Mouse (Mus musculus) embryonic facial prominence, embryonic 15.5 days (tissue): ENCODE measurements around the gene Grid1. TPM values are rescaled to one million over a fixed set of nuclear protein-coding genes. Genes with fewer than 3 reads are reported as not detected.

Experiments
- ATAC-seq: fragments of 200-750 bp; cut with Nextera tagmentation; 2 replicates; pipeline ENCODE4 v1.8.0; 2017; ENCODE audit warnings: low read depth, moderate TSS enrichment; ENCODE audit not compliant: insufficient number of reproducible peaks, low FRiP score, low TSS enrichment
- H3K27ac ChIP-seq: fragments of 300-500 bp; sonication (generic); replicated peaks from 2 replicates; pipeline ENCODE4 v1.5.1; 2015; ENCODE audit warnings: mild to moderate bottlenecking, inconsistent platforms
- H3K27me3 ChIP-seq: fragments of 300-500 bp; sonication (generic); 2 replicates; pipeline ENCODE4 v1.6.1; 2015; ENCODE audit warnings: inconsistent platforms
- H3K36me3 ChIP-seq: fragments of 300-500 bp; sonication (generic); 2 replicates; pipeline ENCODE4 v1.6.1; 2015; ENCODE audit warnings: mild to moderate bottlenecking, inconsistent platforms
- H3K4me1 ChIP-seq: fragments of 300-500 bp; sonication (generic); 2 replicates; pipeline ENCODE4 v1.6.1; 2015; ENCODE audit warnings: inconsistent platforms
- H3K4me2 ChIP-seq: fragments of 300-500 bp; sonication (generic); replicated peaks from 2 replicates; pipeline ENCODE4 v1.6.1; 2015; ENCODE audit warnings: mild to moderate bottlenecking, inconsistent platforms
- H3K4me3 ChIP-seq: fragments of 300-500 bp; sonication (generic); replicated peaks from 2 replicates; pipeline ENCODE4 v1.5.1; 2015; ENCODE audit warnings: mild to moderate bottlenecking, inconsistent platforms
- H3K9ac ChIP-seq: fragments of 300-500 bp; sonication (generic); 2 replicates; pipeline ENCODE4 v1.6.1; 2015; ENCODE audit warnings: inconsistent platforms
- H3K9me3 ChIP-seq: fragments of 300-500 bp; sonication (generic); replicated peaks from 2 replicates; pipeline ENCODE4 v1.6.1; 2016; ENCODE audit warnings: inconsistent platforms
- WGBS: fragments of 180-500 bp; shearing (Covaris S2); methylation state at CpG from one replicate; pipeline ENCODE4 v1.1.7; 2015; 5-methylcytosine and 5-hydroxymethylcytosine counted together
- polyA plus RNA-seq: library from polyadenylated mRNA; unstranded; fragments of >200 nt; fragmentation: Nextera tagmentation; extraction: Ambion mirVana; gene quantifications from 2 replicates; pipeline ENCODE4 v1.2.1, GENCODE M21; 2015

Grid1 gene
- polyA plus RNA-seq, 1 experiment from 2014 or later = 1.4 TPM

GRCm38 (mm10) chr14:35093561-35094186 lies 273.8 kb downstream of the Grid1 start:
- Histone ChIP-seq H3K4me3 (no peak overlapping the region), H3K4me1 (no peaks in the 10 kb centered on the region), H3K4me2 (no peak overlapping the region), H3K9me3 (no peaks in the 10 kb centered on the region), H3K36me3 (no peaks in the 10 kb centered on the region), H3K27ac (0 out of 2 replicates have a peak overlapping the region, but pooled peaks have one; percentile 17), H3K27me3 (no peaks in the 10 kb centered on the region), H3K9ac (no peak overlapping the region)
- WGBS = 61% methylated on average over 6 of the region's 6 CpGs
- ATAC-seq = no peak

- no peaks in the 10 kb centered on the region for H3K9me3 ChIP-seq
- no peak overlapping the region for H3K4me3 ChIP-seq
- H3K27ac ChIP-seq = no peak overlapping the region
- no peak overlapping the region for H3K9ac ChIP-seq
- H3K4me2 ChIP-seq = no peak overlapping the region
- H3K36me3 ChIP-seq = no peaks in the 10 kb centered on the region
- ATAC-seq = no peak
- H3K27me3 ChIP-seq = no peaks in the 10 kb centered on the region
- no peaks in the 10 kb centered on the region for H3K4me1 ChIP-seq
- WGBS = 60% methylated on average over 9 of the region's 9 CpGs
These were observed 275.7 kb downstream of the Grid1 start for GRCm38 (mm10) chr14:35095506-35096059.

GRCm38 (mm10) chr14:35096085-35096484 lies 276.2 kb downstream of the Grid1 start:
- ATAC-seq = no peak
- WGBS = 36% methylated on average over 4 of the region's 4 CpGs

GRCm38 (mm10) chr14:35097166-35097565 lies 277.3 kb downstream of the Grid1 start:
- no peaks in the 10 kb centered on the region for H3K27me3 ChIP-seq
- no peak overlapping the region for H3K4me3 ChIP-seq
- H3K9me3 ChIP-seq = no peaks in the 10 kb centered on the region
- ATAC-seq = no peak
- no peak overlapping the region for H3K4me2 ChIP-seq
- WGBS = 76% methylated on average over 5 of the region's 5 CpGs
- H3K9ac ChIP-seq = no peak overlapping the region
- H3K27ac ChIP-seq = no peak overlapping the region
- no peaks in the 10 kb centered on the region for H3K36me3 ChIP-seq
- H3K4me1 ChIP-seq = no peaks in the 10 kb centered on the region

More at GRCm38 (mm10) chr14:35096085-35096484, 276.2 kb downstream of the Grid1 start:
- no peaks in the 10 kb centered on the region for H3K9me3 ChIP-seq
- H3K4me1 ChIP-seq = no peaks in the 10 kb centered on the region
- no peaks in the 10 kb centered on the region for H3K27me3 ChIP-seq
- no peak overlapping the region for H3K4me2 ChIP-seq
- H3K27ac ChIP-seq = no peak overlapping the region
- H3K9ac ChIP-seq = no peak overlapping the region
- no peak overlapping the region for H3K4me3 ChIP-seq
- H3K36me3 ChIP-seq = no peaks in the 10 kb centered on the region

- H3K4me3 ChIP-seq = no peak overlapping the region
- no peak overlapping the region for H3K4me2 ChIP-seq
- H3K36me3 ChIP-seq = no peaks in the 10 kb centered on the region
- 85% methylated on average over 5 of the region's 5 CpGs for WGBS
- no peak for ATAC-seq
- no peak overlapping the region for H3K27ac ChIP-seq
- H3K4me1 ChIP-seq = no peaks in the 10 kb centered on the region
- H3K9me3 ChIP-seq = no peaks in the 10 kb centered on the region
- no peaks in the 10 kb centered on the region for H3K27me3 ChIP-seq
- no peak overlapping the region for H3K9ac ChIP-seq
These were observed 283.8 kb downstream of the Grid1 start for GRCm38 (mm10) chr14:35103639-35104210.

- no peak overlapping the region for H3K9ac ChIP-seq
- WGBS = 68% methylated on average over 3 of the region's 3 CpGs
- H3K4me2 ChIP-seq = no peak overlapping the region
- ATAC-seq = no peak
- H3K36me3 ChIP-seq = no peaks in the 10 kb centered on the region
- no peak overlapping the region for H3K4me3 ChIP-seq
- no peaks in the 10 kb centered on the region for H3K9me3 ChIP-seq
- H3K27ac ChIP-seq = no peak overlapping the region
- no peaks in the 10 kb centered on the region for H3K4me1 ChIP-seq
- no peaks in the 10 kb centered on the region for H3K27me3 ChIP-seq
These were observed 287.7 kb downstream of the Grid1 start for GRCm38 (mm10) chr14:35107596-35107995.

- Histone ChIP-seq H3K27me3 (no peaks in the 10 kb centered on the region), H3K9me3 (no peaks in the 10 kb centered on the region), H3K27ac (no peak overlapping the region), H3K4me3 (no peak overlapping the region), H3K36me3 (no peaks in the 10 kb centered on the region), H3K4me1 (no peaks in the 10 kb centered on the region), H3K4me2 (no peak overlapping the region), H3K9ac (no peak overlapping the region)
- 57% methylated on average over 1 of the region's 1 CpGs for WGBS
- no peak for ATAC-seq
These were observed 291.0 kb downstream of the Grid1 start for GRCm38 (mm10) chr14:35110928-35111327.

GRCm38 (mm10) chr14:35112327-35113275 lies 292.7 kb downstream of the Grid1 start:
- Histone ChIP-seq H3K27ac (no peak overlapping the region), H3K4me1 (no peaks in the 10 kb centered on the region), H3K9ac (no peak overlapping the region), H3K36me3 (no peaks in the 10 kb centered on the region), H3K27me3 (no peaks in the 10 kb centered on the region), H3K9me3 (no peaks in the 10 kb centered on the region), H3K4me2 (no peak overlapping the region), H3K4me3 (no peak overlapping the region)
- ATAC-seq = no peak
- 46% methylated on average over 11 of the region's 11 CpGs for WGBS

- Histone ChIP-seq H3K27me3 (no peaks in the 10 kb centered on the region), H3K4me3 (no peak overlapping the region), H3K4me2 (no peak overlapping the region), H3K9me3 (no peaks in the 10 kb centered on the region), H3K9ac (no peak overlapping the region), H3K4me1 (no peaks in the 10 kb centered on the region), H3K36me3 (no peaks in the 10 kb centered on the region), H3K27ac (no peak overlapping the region)
- WGBS = 71% methylated on average over 2 of the region's 2 CpGs
- ATAC-seq = no peak
These were observed 293.4 kb downstream of the Grid1 start for GRCm38 (mm10) chr14:35113276-35113645.

- H3K4me1 ChIP-seq = 0 out of 2 replicates have a peak, but pooled peaks cover 4% of the 10 kb centered on the region
- H3K9ac ChIP-seq = no peak overlapping the region
- H3K4me2 ChIP-seq = no peak overlapping the region
- H3K4me3 ChIP-seq = no peak overlapping the region
- H3K36me3 ChIP-seq = no peaks in the 10 kb centered on the region
- H3K27ac ChIP-seq = no peak overlapping the region
- H3K9me3 ChIP-seq = no peaks in the 10 kb centered on the region
- H3K27me3 ChIP-seq = no peaks in the 10 kb centered on the region
- 43% methylated on average over 3 of the region's 3 CpGs for WGBS
- ATAC-seq = no peak
These were observed 296.0 kb downstream of the Grid1 start for GRCm38 (mm10) chr14:35115913-35116312.

- WGBS = 77% methylated on average over 2 of the region's 2 CpGs
- no peak overlapping the region for H3K27ac ChIP-seq
- H3K9ac ChIP-seq = no peak overlapping the region
- H3K4me1 ChIP-seq = 0 out of 2 replicates have a peak, but pooled peaks cover 4% of the 10 kb centered on the region
- no peaks in the 10 kb centered on the region for H3K9me3 ChIP-seq
- no peaks in the 10 kb centered on the region for H3K36me3 ChIP-seq
- H3K27me3 ChIP-seq = no peaks in the 10 kb centered on the region
- ATAC-seq = no peak
- no peak overlapping the region for H3K4me2 ChIP-seq
- H3K4me3 ChIP-seq = no peak overlapping the region
These were observed 300.2 kb downstream of the Grid1 start for GRCm38 (mm10) chr14:35120089-35120488.
